Comparison of ENCODE assay signal across 17 mouse cellular contexts in genomic region chr9:46905081-46905480, GRCm38 (mm10).
"Had no signal": no experiment of that assay in that cellular context is flagged by ENCODE, and none has a peak within 500 bp of the region (broad histone marks: within the 10 kb centered on the region; RNA-seq: fewer than 3 reads in every experiment).

No protein-coding gene starts in this region.

- H3K9ac ChIP-seq: limb, embryonic 12.5 days; limb, embryonic 15.5 days; liver, embryonic 14.5 days; liver, postnatal 0 days; lung, embryonic 14.5 days; midbrain, embryonic 15.5 days had no signal

- H3K9me3 ChIP-seq: limb, embryonic 12.5 days; limb, embryonic 15.5 days; midbrain, embryonic 15.5 days had no signal

- DNase-seq: kidney, adult 2 months; kidney, postnatal 25 days; liver, postnatal 0 days; lung, embryonic 14.5 days; lung, postnatal 4 days; thymus, adult 18-20 months; thymus, postnatal 14 days; thymus, postnatal 4 days had no signal

- H3K36me3 ChIP-seq: limb, embryonic 12.5 days; limb, embryonic 15.5 days; midbrain, embryonic 15.5 days had no signal

- ATAC-seq: intestine, postnatal 0 days; liver, postnatal 0 days; lung, postnatal 0 days; midbrain, embryonic 15.5 days had no signal

- H3K4me3 ChIP-seq: limb, embryonic 12.5 days; limb, embryonic 15.5 days; midbrain, embryonic 15.5 days had no signal

- H3K4me2 ChIP-seq: limb, embryonic 12.5 days; limb, embryonic 15.5 days; liver, embryonic 11.5 days; lung, embryonic 14.5 days; midbrain, embryonic 11.5 days; midbrain, embryonic 15.5 days had no signal

- H3K27me3 ChIP-seq: limb, embryonic 15.5 days; midbrain, embryonic 15.5 days had no signal

- H3K27ac ChIP-seq: kidney, postnatal 0 days; limb, embryonic 12.5 days; limb, embryonic 15.5 days; liver, embryonic 14.5 days; midbrain, embryonic 15.5 days had no signal

- H3K4me1 ChIP-seq: limb, embryonic 12.5 days; limb, embryonic 15.5 days; midbrain, embryonic 15.5 days had no signal
